Mouse (Mus musculus): ENCODE data around the gene Igfn1.

GRCm38 (mm10) chr1:136032961-136033360 lies 26.8 kb upstream of the Igfn1 start:
- no peak for TF ChIP-seq CTCF (IDR thresholded peaks at IDR 0.05; ENCODE audit: low read depth, low read length)
- TF ChIP-seq EP300 (IDR thresholded peaks at IDR 0.05; ENCODE audit: insufficient read depth, low read depth, low read length), result no peak
- TF ChIP-seq POLR2A (IDR thresholded peaks at IDR 0.05; ENCODE audit: insufficient read depth, low read length), result no peak

Measured in ES-Bruce4 (cell line).